Mouse (Mus musculus) CH12.LX (cell line): ENCODE data around the gene Kitl. TPM values are rescaled to one million over a fixed set of nuclear protein-coding genes. Genes with fewer than 3 reads are reported as not detected.

Experiments used
- DNase-seq: peaks from one replicate; pipeline ENCODE4 v3.0.0-alpha.2; 2013; ENCODE audit errors: extremely low read depth
- H3K27ac ChIP-seq: 2 replicates; pipeline ENCODE4 v1.5.1; 2012; ENCODE audit warnings: low read depth, mild to moderate bottlenecking, control low read depth, moderate library complexity; ENCODE audit not compliant: insufficient read depth
- H3K27me3 ChIP-seq: replicated peaks from 2 replicates; pipeline ENCODE3; 2012; ENCODE audit warnings: inconsistent platforms
- H3K36me3 ChIP-seq, 2 experiments: replicated peaks in 1 of 2; 2 replicates each; pipeline versions ENCODE3 to v1.6.1; 2012; ENCODE audit warnings: inconsistent platforms in 1 of 2, low read length in 1 of 2, mild to moderate bottlenecking in 1 of 2, mixed read lengths in 1 of 2, moderate library complexity in 1 of 2; ENCODE audit not compliant: control insufficient read depth in 1 of 2, insufficient read depth in 1 of 2
- H3K4me1 ChIP-seq, 2 experiments: 2 replicates each; pipeline ENCODE4 v1.6.1; 2012; ENCODE audit warnings: inconsistent platforms in 1 of 2, moderate library complexity in 1 of 2; ENCODE audit not compliant: insufficient read depth in 2 of 2, control insufficient read depth in 1 of 2
- H3K4me2 ChIP-seq: 2 replicates; pipeline ENCODE4 v1.6.1; 2012; ENCODE audit warnings: low read depth, mild to moderate bottlenecking, control low read depth; ENCODE audit not compliant: poor library complexity, insufficient read depth, severe bottlenecking
- H3K4me3 ChIP-seq, 3 experiments: fragments of 150-350 bp in 1 of 3; sonication (generic) in 1 of 3; replicated peaks in 1 of 3; 2 replicates each; pipeline versions ENCODE3 to v1.5.1; 2011 to 2012; ENCODE audit warnings: low read depth in 2 of 3, low read length in 2 of 3, mild to moderate bottlenecking in 2 of 3, moderate library complexity in 2 of 3, control low read depth in 1 of 3, improper control_type of control experiment in 1 of 3, inconsistent platforms in 1 of 3, mixed read lengths in 1 of 3; ENCODE audit not compliant: poor library complexity in 1 of 3
- H3K79me2 ChIP-seq: replicated peaks from 2 replicates; pipeline ENCODE4 v1.6.1; 2012; ENCODE audit warnings: mild to moderate bottlenecking, moderate library complexity; ENCODE audit not compliant: control insufficient read depth, poor library complexity, insufficient read depth, severe bottlenecking; ENCODE audit errors: extremely low read depth
- H3K9ac ChIP-seq: 2 replicates; pipeline ENCODE4 v1.6.1; 2012; ENCODE audit warnings: low read depth, mild to moderate bottlenecking, control low read depth, moderate library complexity; ENCODE audit not compliant: insufficient read depth
- H3K9me3 ChIP-seq: replicated peaks from 2 replicates; pipeline ENCODE3; 2012; ENCODE audit warnings: low read length, inconsistent platforms, mixed read lengths
- CHD2 ChIP-seq: IDR thresholded peaks from 2 replicates; pipeline ENCODE4 v1.6.1; 2011; ENCODE audit warnings: low read length, improper control_type of control experiment
- ELF1 ChIP-seq: IDR thresholded peaks from 2 replicates; pipeline ENCODE4 v1.6.1; 2014; ENCODE audit warnings: low read depth, mild to moderate bottlenecking, inconsistent platforms, low read length, improper control_type of control experiment
- EP300 ChIP-seq: IDR thresholded peaks from 2 replicates; pipeline ENCODE4 v1.6.1; 2011; ENCODE audit warnings: low read length, improper control_type of control experiment
- GABPA ChIP-seq: IDR thresholded peaks from 2 replicates; pipeline ENCODE4 v1.6.1; 2012; ENCODE audit warnings: low read depth, low read length, improper control_type of control experiment, inconsistent platforms; ENCODE audit not compliant: insufficient replicate concordance
- MAZ ChIP-seq: IDR thresholded peaks from 2 replicates; pipeline ENCODE4 v1.6.1; 2012; ENCODE audit warnings: low read depth, mild to moderate bottlenecking, inconsistent platforms, low read length, improper control_type of control experiment, moderate library complexity
- MEF2A ChIP-seq: IDR thresholded peaks from 2 replicates; pipeline ENCODE4 v1.6.1; 2014; ENCODE audit warnings: low read depth, mild to moderate bottlenecking, inconsistent platforms, low read length, improper control_type of control experiment, borderline replicate concordance
- NRF1 ChIP-seq: IDR thresholded peaks from 2 replicates; pipeline ENCODE4 v1.6.1; 2014; ENCODE audit warnings: low read depth, mild to moderate bottlenecking, inconsistent platforms, low read length, improper control_type of control experiment, moderate library complexity
- ZC3H11A ChIP-seq: IDR thresholded peaks from 2 replicates; pipeline ENCODE4 v1.6.1; 2012; ENCODE audit warnings: low read depth, mild to moderate bottlenecking, inconsistent platforms, low read length, improper control_type of control experiment
- ZMIZ1 ChIP-seq: IDR thresholded peaks from 2 replicates; pipeline ENCODE4 v1.6.1; 2012; ENCODE audit warnings: low read depth, mild to moderate bottlenecking, inconsistent platforms, low read length, improper control_type of control experiment
- dilution Hi-C: fragments of 300-500 bp; cut with MboI; formaldehyde crosslinking; loops from 2 replicates; pipeline ENCODE4 v1.14.3; 2020; ENCODE audit warnings: low sequenced_read_pairs; ENCODE audit not compliant: extremely low pct_unique_long_range_greater_than_20kb, extremely low pct_ligation_motif_present
- in situ Hi-C: fragments of 300-500 bp; cut with MboI; formaldehyde crosslinking; loops from 3 replicates; pipeline ENCODE4 v1.14.3; 2019; ENCODE audit warnings: low sequenced_read_pairs, low pct_ligation_motif_present, low pct_unique_long_range_greater_than_20kb, mixed read lengths
- polyA plus RNA-seq: library from polyadenylated mRNA; unstranded; fragments of >175 nt; gene quantifications from 2 replicates; pipeline ENCODE4 v1.2.1, GENCODE M21; 2012; ENCODE audit warnings: low read depth; ENCODE audit not compliant: insufficient read length
- total RNA-seq, 2 experiments: library from RNA; depleted of rRNA; stranded (reverse); fragments of 300-350 nt in 1 of 2; fragments of >200 nt in 1 of 2; gene quantifications; 2 replicates each; pipeline ENCODE4 v1.2.3; 2012 to 2014

Kitl gene
- total and polyA plus RNA-seq, 3 experiments, result not detected

DNA sequence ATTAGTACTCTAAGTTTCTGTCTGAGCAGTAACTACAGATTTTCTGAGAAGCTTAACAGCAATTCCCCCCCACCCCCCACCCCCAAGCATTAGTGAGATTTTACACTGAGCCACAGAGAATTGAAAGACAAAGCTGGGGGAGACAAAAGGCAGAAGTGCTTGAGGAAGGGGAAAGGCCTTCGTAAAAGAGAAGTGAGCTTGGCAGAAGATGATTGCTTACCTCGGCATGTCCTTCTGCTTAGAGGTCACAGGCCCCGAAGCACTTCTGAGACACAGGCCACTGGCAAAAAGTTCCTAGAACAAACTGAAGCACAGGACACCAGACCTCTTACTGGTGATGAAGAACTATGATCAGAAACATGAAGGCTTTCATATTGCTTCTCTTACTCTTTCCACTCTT, 123.1 kb downstream of the Kitl start:
- no peaks in the 10 kb centered on the region for H3K79me2 ChIP-seq
- TF ChIP-seq MEF2A, result no peak
- H3K27ac ChIP-seq, result no peak overlapping the region
- in situ Hi-C loops (no loop called here), dilution Hi-C loops (no loop called here)
- peaks cover 26% of the 10 kb centered on the region for H3K9me3 ChIP-seq
- DNase-seq, result no peak
- H3K4me3 ChIP-seq, result no peak overlapping the region
- no peaks in the 10 kb centered on the region for H3K27me3 ChIP-seq
- H3K4me2 ChIP-seq, result no peak overlapping the region
- no peaks in the 10 kb centered on the region for H3K4me1 ChIP-seq
- H3K36me3 ChIP-seq, result no peaks in the 10 kb centered on the region
- H3K9ac ChIP-seq, result no peak overlapping the region

DNA sequence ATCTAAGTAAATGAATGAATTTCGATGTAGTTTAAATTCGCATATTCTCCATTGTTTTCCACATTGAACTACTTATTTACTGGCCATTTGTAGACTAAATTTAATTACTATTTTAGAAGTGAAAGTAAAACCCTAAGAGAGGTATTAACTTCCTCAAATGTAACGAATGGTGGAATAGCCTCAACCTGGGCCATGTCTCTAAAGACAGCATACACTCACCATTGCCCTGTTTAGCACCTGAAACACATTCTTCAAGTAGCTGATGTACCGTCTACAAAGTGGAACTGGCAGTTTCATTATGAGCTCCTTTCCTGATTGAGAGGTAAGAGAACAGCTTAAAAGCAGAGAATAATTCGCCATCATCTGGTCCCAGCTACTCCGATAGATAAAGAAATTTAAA, 132.7 kb downstream of the Kitl start:
- Histone ChIP-seq H3K27ac (no peak overlapping the region), H3K4me1 (no peaks in the 10 kb centered on the region), H3K9me3 (peaks cover 24% of the 10 kb centered on the region), H3K79me2 (no peaks in the 10 kb centered on the region), H3K4me2 (no peak overlapping the region), H3K36me3 (no peaks in the 10 kb centered on the region), H3K27me3 (no peaks in the 10 kb centered on the region), H3K9ac (no peak overlapping the region), H3K4me3 (no peak overlapping the region)
- TF ChIP-seq NRF1, result no peak
- TF ChIP-seq CHD2, result no peak
- no peak for TF ChIP-seq ZMIZ1
- TF ChIP-seq EP300, result no peak
- no peak for TF ChIP-seq ELF1
- no peak for TF ChIP-seq MAZ
- no peak for TF ChIP-seq ZC3H11A
- no peak for TF ChIP-seq GABPA
- dilution Hi-C loops, result no loop called here
- DNase-seq, result no peak
- in situ Hi-C loops, result no loop called here
